Mouse (Mus musculus) hindbrain, postnatal 0 days (tissue): ENCODE measurements at regions not wholly inside any gene's neighbourhood (a gene's known extent, or its start where the extent isn't known, plus 50 kb on each side); places are given as distances from the start of the nearest gene placed in this dataset.
"Not testable (repeated sequence)": the region's sequence is repeated elsewhere in the genome, so short reads cannot be mapped to it uniquely, and the experiment has no call there.

ENCODE experiments used
- ATAC-seq: fragments of 200-750 bp; cut with Nextera tagmentation; 2 replicates; pipeline ENCODE4 v1.8.0; 2017; ENCODE audit warnings: mild to moderate bottlenecking, moderate TSS enrichment, moderate library complexity
- DNase-seq: peaks from one replicate; pipeline ENCODE4 v3.0.0-alpha.2; 2015; ENCODE audit warnings: low spot score
- H3K27ac ChIP-seq: fragments of 300-500 bp; sonication (generic); 2 replicates; pipeline ENCODE4 v1.5.1; 2014; ENCODE audit warnings: mild to moderate bottlenecking
- H3K27me3 ChIP-seq: fragments of 300-500 bp; sonication (generic); 2 replicates; pipeline ENCODE4 v1.6.1; 2014; ENCODE audit warnings: low read length, mixed read lengths; ENCODE audit not compliant: insufficient read depth
- H3K36me3 ChIP-seq: fragments of 300-500 bp; sonication (generic); 2 replicates; pipeline ENCODE4 v1.6.1; 2014; ENCODE audit warnings: low read length, mixed read lengths; ENCODE audit not compliant: insufficient read depth
- H3K4me1 ChIP-seq: fragments of 300-500 bp; sonication (generic); 2 replicates; pipeline ENCODE4 v1.6.1; 2014; ENCODE audit warnings: antibody characterized with exemption, low read length, mixed read lengths; ENCODE audit not compliant: insufficient read depth
- H3K4me2 ChIP-seq: fragments of 300-500 bp; sonication (generic); 2 replicates; pipeline ENCODE4 v1.6.1; 2014; ENCODE audit warnings: low read depth, mild to moderate bottlenecking, low read length, moderate library complexity, mixed read lengths
- H3K4me3 ChIP-seq: fragments of 300-500 bp; sonication (generic); 2 replicates; pipeline ENCODE4 v1.5.1; 2014; ENCODE audit warnings: low read length
- H3K9ac ChIP-seq: fragments of 300-500 bp; sonication (generic); replicated peaks from 2 replicates; pipeline ENCODE4 v1.6.1; 2014; ENCODE audit warnings: mild to moderate bottlenecking, low read length, moderate library complexity, mixed read lengths
- H3K9me3 ChIP-seq: fragments of 300-500 bp; sonication (generic); 2 replicates; pipeline ENCODE4 v1.6.1; 2016; ENCODE audit warnings: low read length, mixed read lengths
- CTCF ChIP-seq: IDR thresholded peaks from 2 replicates; pipeline ENCODE4 v1.5.1; 2016; ENCODE audit warnings: antibody characterized with exemption, control low read depth, low read depth
- WGBS: fragments of 180-500 bp; shearing (Covaris S2); extraction: QIAGEN DNeasy Blood & Tissue Kit; methylation state at CpG from one replicate; pipeline ENCODE4 v1.1.7; 2014; 5-methylcytosine and 5-hydroxymethylcytosine counted together

- DNase-seq (no peak), ATAC-seq (no peak)
- Histone ChIP-seq H3K9me3 (no peaks in the 10 kb centered on the region), H3K4me3 (no peak overlapping the region), H3K36me3 (no peaks in the 10 kb centered on the region), H3K9ac (no peak overlapping the region), H3K4me1 (no peaks in the 10 kb centered on the region), H3K27me3 (no peaks in the 10 kb centered on the region), H3K4me2 (no peak overlapping the region), H3K27ac (no peak overlapping the region)
- WGBS = 34% methylated on average over 10 of the region's 10 CpGs
- no peak for TF ChIP-seq CTCF
These were observed 75.9 kb upstream of the Klf14 start for GRCm38 (mm10) chr6:31034796-31035195.

- peak; percentile 28 for DNase-seq
- H3K4me3 ChIP-seq = no peak overlapping the region
- no peaks in the 10 kb centered on the region for H3K9me3 ChIP-seq
- no peaks in the 10 kb centered on the region for H3K27me3 ChIP-seq
- no peaks in the 10 kb centered on the region for H3K36me3 ChIP-seq
- 0 out of 2 replicates have a peak overlapping the region, but pooled peaks have one; percentile 3 for H3K9ac ChIP-seq
- H3K27ac ChIP-seq = peak overlapping the region; percentile 32; the same call in 1 of the 2 replicates
- H3K4me1 ChIP-seq = no peaks in the 10 kb centered on the region
- H3K4me2 ChIP-seq = peak overlapping the region; percentile 34
- no peak for TF ChIP-seq CTCF
- 62% methylated on average over 20 of the region's 20 CpGs for WGBS
- peak; percentile 45; the same call in 1 of the 2 replicates for ATAC-seq
These were observed 79.0 kb upstream of the Klf14 start for GRCm38 (mm10) chr6:31037801-31038395.

DNA sequence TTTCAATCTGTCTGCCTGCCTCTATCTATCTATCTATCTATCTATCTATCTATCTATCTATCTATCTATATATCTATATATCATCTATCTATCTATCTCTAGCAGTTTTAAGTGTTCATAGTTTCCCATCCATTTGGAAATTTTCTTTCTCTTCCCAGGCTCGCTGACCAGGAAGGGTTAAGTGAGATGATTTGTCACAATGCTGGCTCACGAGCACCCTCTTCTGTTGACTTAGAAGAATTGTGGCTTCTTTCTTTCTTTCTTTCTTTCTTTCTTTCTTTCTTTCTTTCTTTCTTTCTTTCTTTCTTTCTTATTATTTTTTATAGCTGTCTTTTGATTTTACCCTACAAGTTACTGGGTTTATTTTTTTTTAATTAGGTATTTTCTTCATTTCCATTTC, 79.6 kb upstream of the Klf14 start:
- H3K36me3 ChIP-seq, H3K9me3 ChIP-seq, H3K27me3 ChIP-seq, ATAC-seq, H3K27ac ChIP-seq, H3K9ac ChIP-seq, H3K4me1 ChIP-seq, H3K4me3 ChIP-seq: not testable (repeated sequence)
- H3K4me2 ChIP-seq = 0 out of 2 replicates have a peak overlapping the region, but pooled peaks have one; percentile 34
- 1% methylated on average over 2 of the region's 2 CpGs for WGBS
- DNase-seq = peak; percentile 79
- TF ChIP-seq CTCF = peak; percentile 73

DNA sequence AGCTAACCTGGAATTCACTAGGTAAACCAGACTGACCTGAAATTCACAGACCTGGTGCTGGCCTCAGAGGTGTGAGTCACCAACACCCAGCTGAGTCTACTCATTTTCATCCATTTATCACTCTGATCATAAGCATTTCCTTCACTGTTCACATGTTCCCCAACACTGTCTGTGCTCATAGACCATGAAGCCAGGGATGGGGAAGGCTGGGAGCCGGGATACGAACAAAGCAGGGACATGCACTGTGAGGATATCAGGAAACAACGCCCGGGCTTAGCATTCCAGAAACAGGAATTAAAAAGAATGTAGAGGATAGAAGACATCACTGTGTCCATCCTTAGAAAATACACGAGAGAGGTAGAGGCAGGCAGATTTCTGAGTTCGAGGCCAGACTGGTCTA, 80.6 kb upstream of the Klf14 start:
- H3K27ac ChIP-seq = no peak overlapping the region
- H3K4me1 ChIP-seq = no peaks in the 10 kb centered on the region
- no peak for ATAC-seq

DNA sequence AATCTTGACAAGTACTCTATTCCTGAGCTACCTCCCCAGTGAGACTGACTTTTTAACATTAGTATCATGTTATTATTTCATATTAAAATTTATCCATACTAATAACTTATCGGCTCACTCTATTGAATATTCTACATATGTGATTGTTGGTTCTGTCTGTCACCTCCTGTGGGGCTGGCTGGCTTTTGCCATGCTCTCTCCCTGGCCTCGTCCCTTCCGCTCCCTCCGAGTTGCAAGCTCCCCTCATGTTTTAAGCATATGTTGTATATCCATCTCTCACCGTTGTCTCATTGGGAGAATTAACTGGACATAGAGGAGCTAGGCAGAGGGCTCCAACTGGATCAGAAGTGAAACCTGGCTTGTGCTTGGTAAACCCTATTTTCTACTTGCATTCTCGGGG, 81.9 kb upstream of the Klf14 start:
- no peak for TF ChIP-seq CTCF
- H3K27ac ChIP-seq = no peak overlapping the region
- DNase-seq (no peak), ATAC-seq (no peak)
- H3K4me2 ChIP-seq = no peak overlapping the region
- no peaks in the 10 kb centered on the region for H3K27me3 ChIP-seq
- 84% methylated on average over 6 of the region's 6 CpGs for WGBS
- no peak overlapping the region for H3K9ac ChIP-seq
- H3K9me3 ChIP-seq = no peaks in the 10 kb centered on the region
- H3K36me3 ChIP-seq = no peaks in the 10 kb centered on the region
- H3K4me1 ChIP-seq = no peaks in the 10 kb centered on the region
- H3K4me3 ChIP-seq = no peak overlapping the region

More for the DNA sequence above, 80.6 kb upstream of the Klf14 start:
- TF ChIP-seq CTCF = no peak
- Histone ChIP-seq H3K4me2 (no peak overlapping the region), H3K4me3 (no peak overlapping the region), H3K27me3 (no peaks in the 10 kb centered on the region), H3K9ac (no peak overlapping the region), H3K36me3 (no peaks in the 10 kb centered on the region), H3K9me3 (no peaks in the 10 kb centered on the region)
- WGBS = 81% methylated on average over 6 of the region's 6 CpGs
- no peak for DNase-seq

DNA sequence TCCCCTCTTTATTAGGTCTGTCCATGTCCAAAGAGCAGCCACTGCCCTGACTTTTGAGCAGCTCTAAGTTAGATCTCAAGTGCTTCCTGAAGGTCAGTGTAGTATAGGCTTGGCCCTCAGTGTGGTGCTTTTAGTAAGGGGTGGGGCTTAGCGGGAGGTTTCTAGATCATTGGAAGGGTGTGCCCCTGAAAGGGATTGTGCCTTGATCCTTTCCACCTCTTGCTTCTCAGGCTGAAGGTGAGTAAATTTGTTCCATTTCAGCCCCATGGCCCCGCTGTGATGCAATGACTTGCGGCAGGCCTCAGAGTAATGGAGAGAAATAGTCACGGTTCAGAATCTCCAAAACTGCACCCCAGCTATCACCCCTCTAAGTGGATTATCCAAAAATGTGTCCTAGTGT, 84.5 kb upstream of the Klf14 start:
- H3K27me3 ChIP-seq = no peaks in the 10 kb centered on the region
- no peaks in the 10 kb centered on the region for H3K4me1 ChIP-seq
- no peak overlapping the region for H3K4me3 ChIP-seq
- TF ChIP-seq CTCF = no peak
- H3K4me2 ChIP-seq = no peak overlapping the region
- no peaks in the 10 kb centered on the region for H3K36me3 ChIP-seq
- H3K9ac ChIP-seq = no peak overlapping the region
- WGBS = 96% methylated on average over 4 of the region's 4 CpGs
- H3K9me3 ChIP-seq = no peaks in the 10 kb centered on the region
- ATAC-seq (no peak), DNase-seq (no peak)
- H3K27ac ChIP-seq = no peak overlapping the region

- Histone ChIP-seq H3K9me3 (no peaks in the 10 kb centered on the region), H3K9ac (no peak overlapping the region), H3K4me3 (no peak overlapping the region), H3K4me2 (no peak overlapping the region), H3K27me3 (no peaks in the 10 kb centered on the region), H3K4me1 (no peaks in the 10 kb centered on the region), H3K36me3 (no peaks in the 10 kb centered on the region), H3K27ac (no peak overlapping the region)
- DNase-seq = no peak
- 90% methylated on average over 3 of the region's 3 CpGs for WGBS
- TF ChIP-seq CTCF = no peak
- no peak for ATAC-seq
These were observed 85.0 kb upstream of the Klf14 start for GRCm38 (mm10) chr6:31043919-31044318.
